Mouse (Mus musculus) left cerebral cortex, postnatal 14 days (tissue): ENCODE measurements around the gene Neurl1a. TPM values are rescaled to one million over a fixed set of nuclear protein-coding genes. Genes with fewer than 3 reads are reported as not detected.
A peak's percentile ranks its signal among the peaks of the same experiment; 100 is the strongest.
"Not testable (repeated sequence)": the region's sequence is repeated elsewhere in the genome, so short reads cannot be mapped to it uniquely, and the experiment has no call there.

ENCODE experiments used
- DNase-seq, 2 experiments: peaks; one replicate each; pipeline ENCODE4 v3.0.0; 2021 to 2022; ENCODE audit warnings: low spot score in 2 of 2, mixed read lengths in 1 of 2
- intact Hi-C: fragments of 180-260 bp; cut with DNase I; formaldehyde crosslinking; loops from one replicate; pipeline ENCODE4 v1.15.1; 2025
- long read RNA-seq, 2 experiments: library from polyadenylated mRNA; stranded (forward); transcript quantifications; one replicate each; pipeline ENCODE4 v2.0.0; 2021
- total RNA-seq, 2 experiments: library from RNA; stranded (reverse); gene quantifications; 2 replicates each; pipeline ENCODE4 v1.2.3; 2021

Gene Neurl1a
- 100 to 1,000 TPM; 148 to 154 TPM for total RNA-seq
- long read RNA-seq, experiment 1, full-length matches to known transcripts = 109 of 221 reads
- long read RNA-seq, experiment 1, partial matches to known transcripts = 93 of 221 reads
- long read RNA-seq, experiment 1, other reads (novel, unspliced or antisense) = 19 of 221 reads
- long read RNA-seq, experiment 2, full-length matches to known transcripts = 121 of 242 reads
- long read RNA-seq, experiment 2, partial matches to known transcripts = 89 of 242 reads
- long read RNA-seq, experiment 2, other reads (novel, unspliced or antisense) = 32 of 242 reads

DNA sequence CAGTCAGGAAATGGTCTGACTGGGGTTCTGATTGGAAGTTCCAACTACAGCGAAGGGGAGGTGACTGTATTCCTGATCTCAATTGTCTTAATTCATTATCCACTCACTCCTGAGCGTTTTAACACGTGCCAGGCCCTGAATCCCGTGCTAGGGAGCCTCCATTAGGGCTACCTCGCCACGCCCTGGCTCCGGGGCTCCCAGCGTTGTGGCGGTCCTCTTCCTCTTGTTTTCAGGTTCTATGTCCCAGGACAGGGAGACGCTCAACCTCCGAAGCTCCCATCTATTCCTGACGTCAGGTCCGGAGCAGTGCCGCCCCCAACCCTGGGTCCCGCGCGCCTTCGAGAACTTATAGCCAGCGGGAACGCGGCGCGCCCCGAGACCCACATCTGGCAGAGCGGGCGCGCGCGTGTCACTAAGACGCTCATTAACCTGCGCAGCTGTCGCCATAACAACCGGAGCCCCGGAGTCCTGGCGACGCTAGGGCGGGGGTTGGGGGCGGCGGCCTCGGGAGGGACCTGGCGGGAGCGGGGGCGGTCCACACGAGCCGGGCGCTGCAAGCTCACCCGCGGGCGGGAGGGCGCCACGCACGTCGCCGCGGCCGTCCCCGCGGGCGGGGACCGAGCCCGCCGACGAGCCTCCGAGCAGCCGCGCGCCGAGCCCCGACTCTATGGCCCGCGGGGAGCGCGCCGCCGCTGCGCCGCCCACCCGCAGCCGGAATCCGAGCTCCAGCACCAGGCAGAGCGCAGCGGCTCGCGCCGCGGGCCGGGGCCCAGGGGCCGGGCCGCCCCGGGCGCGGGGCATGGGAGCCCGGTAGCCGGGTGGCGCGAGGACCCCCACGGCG is at the start of gene Neurl1a:
TSS of gene Neurl1a (plus strand) at position 390 of the 841 bp plus-strand sequence.
- intact Hi-C loops = loop anchor here (2.0 kb wide), 1 partner anchor 82 kb away; no protein-coding TSS in a partner anchor
- DNase-seq = peak; percentile 63 to 69

DNA sequence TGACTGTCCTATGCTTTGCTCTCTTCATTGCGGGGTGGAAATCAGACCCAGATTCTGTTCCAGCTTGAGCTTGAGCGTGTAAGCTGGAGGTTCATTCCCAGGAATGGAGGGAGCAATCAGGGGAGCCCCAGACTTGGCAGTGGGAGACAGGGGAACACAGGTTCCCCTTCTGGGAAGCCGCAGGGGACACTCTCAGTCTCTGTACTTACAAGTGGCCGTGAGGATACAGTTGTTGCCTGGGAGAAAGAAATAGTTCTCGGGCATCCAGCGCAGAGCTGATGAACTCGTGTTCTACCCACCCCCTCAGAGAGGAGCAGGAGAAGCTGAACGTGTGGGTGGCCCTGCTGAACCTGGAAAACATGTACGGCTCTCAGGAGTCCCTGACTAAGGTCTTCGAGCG is 49.8 kb upstream of the Neurl1a start:
- no peak for DNase-seq
- intact Hi-C loops = no loop called here

DNA sequence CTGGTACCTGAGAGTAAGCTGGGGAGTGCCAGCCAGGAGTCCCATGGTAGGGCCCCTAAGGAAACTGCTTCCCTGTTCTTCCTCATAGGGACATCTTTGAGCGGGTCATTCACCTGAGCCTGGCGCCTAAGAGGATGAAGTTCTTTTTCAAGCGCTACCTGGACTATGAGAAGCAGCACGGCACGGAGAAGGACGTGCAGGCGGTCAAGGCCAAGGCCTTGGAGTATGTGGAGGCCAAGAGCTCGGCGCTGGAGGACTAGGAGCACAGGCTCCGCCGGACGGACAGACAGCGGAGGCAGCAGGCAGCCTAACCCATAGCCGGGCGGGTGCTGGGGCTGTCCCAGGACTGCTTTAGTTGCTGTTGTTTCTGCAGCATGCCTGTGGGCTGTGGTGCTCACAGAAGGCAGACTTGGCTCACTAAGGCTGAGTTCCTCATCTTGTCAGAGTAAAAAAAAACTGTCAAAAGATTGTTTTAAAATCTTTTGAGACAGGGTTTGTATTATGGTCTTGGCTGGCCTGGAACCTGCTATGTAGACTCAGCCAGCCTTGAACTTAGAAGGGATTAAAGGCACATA is 48.0 kb upstream of the Neurl1a start:
- intact Hi-C loops = no loop called here
- no peak for DNase-seq

DNA sequence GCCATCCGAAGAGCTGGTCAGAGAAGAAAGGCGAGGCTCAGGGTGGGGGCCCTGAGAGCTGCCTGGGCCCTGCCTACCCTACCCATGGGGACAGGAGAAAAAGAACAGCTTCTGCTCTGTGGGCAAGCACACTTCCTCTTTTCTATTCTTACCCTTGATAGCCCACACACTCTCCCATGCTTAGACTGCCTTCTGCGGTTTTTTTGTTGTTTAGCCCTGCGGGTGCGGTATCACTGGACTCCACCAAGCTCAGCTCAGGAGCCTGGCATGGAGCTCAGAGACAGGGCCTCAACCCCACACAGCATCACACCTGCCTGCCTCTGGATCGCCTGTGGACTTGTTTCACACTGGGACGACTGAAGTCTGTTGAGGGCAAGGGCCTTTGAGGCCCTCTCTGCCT is 45.5 kb upstream of the Neurl1a start:
- intact Hi-C loops = no loop called here
- peak; percentile 39 to 43 for DNase-seq

- intact Hi-C loops = no loop called here
- DNase-seq = no peak
Observed at GRCm38 (mm10) chr19:47135568-47135967, 43.1 kb upstream of the Neurl1a start.

GRCm38 (mm10) chr19:47136170-47136569 is 42.5 kb upstream of the Neurl1a start:
- no peak for DNase-seq
- intact Hi-C loops = no loop called here

DNA sequence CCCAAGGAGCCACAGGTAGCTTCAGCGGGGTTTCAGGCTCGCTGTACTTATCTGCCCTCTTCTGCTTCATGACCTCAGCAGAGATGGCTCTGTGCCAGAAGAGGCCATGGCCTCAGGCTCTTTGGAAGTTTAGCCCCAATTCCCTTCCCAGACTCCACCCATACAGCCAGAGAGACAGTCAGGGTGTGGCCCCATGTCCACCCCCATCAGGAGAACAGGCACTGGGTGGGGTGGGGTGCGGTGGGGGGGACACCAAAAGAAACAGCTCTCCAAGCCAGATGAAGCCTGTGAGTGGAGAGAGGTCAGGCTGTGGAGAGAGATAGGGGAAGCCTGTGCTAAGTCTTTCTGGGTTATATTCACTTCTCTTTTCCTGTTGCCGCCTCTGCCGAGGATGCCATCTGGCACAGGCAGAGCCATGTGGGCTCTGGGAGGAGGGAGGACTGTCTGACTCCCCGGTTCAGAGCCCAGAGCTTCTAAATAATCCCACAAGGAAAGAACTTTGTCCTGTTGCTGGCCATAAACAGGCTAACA is 41.5 kb upstream of the Neurl1a start:
- peak; percentile 37 to 52 for DNase-seq
- intact Hi-C loops = no loop called here

- intact Hi-C loops = no loop called here
- peak; percentile 62 to 73 for DNase-seq
Observed at GRCm38 (mm10) chr19:47137771-47138421, 40.7 kb upstream of the Neurl1a start, which contains the start of gene Calhm2. Gene Calhm2, minus strand, starts transcription at chr19:47138294.

GRCm38 (mm10) chr19:47139611-47140010 is 39.0 kb upstream of the Neurl1a start:
- DNase-seq, intact Hi-C loops: not testable (repeated sequence)

GRCm38 (mm10) chr19:47142438-47142837 is 36.2 kb upstream of the Neurl1a start:
- intact Hi-C loops = no loop called here

GRCm38 (mm10) chr19:47144154-47144553 is 34.5 kb upstream of the Neurl1a start, which contains the start of gene Calhm1:
Gene Calhm1, minus strand, starts transcription at chr19:47144254.
- DNase-seq = no peak
- intact Hi-C loops = no loop called here

More at GRCm38 (mm10) chr19:47142438-47142837, 36.2 kb upstream of the Neurl1a start:
- no peak for DNase-seq

DNA sequence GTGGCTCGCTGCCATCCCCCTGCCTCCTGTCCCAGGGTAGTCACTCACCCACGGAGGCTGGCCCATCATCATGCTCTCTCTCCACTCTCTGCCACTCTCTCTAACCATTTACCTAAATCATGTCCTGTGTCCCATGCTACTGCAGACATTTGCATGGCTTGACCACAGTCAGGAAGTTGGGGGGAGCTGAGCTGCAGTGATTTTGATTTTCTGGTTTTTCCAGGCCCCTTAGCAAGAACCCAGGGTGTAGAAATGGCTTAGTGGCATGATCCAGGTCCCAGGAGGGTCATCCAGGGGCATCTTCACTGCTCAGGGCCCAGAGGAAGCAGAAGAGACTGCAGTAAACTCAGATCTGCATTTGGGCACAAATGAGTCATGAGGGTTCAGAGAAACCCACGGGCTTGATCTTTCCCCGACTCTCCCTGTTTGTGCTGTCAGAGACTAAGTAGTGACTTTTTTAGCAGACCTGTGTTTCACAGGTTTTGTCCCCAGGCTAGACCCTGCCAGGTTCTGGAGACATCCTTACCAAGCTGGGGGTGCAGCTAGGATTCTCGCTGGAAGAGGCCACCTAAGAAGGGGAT is 30.3 kb upstream of the Neurl1a start:
- no peak for DNase-seq
- intact Hi-C loops = no loop called here

GRCm38 (mm10) chr19:47149854-47150253 is 28.8 kb upstream of the Neurl1a start:
- no peak for DNase-seq
- intact Hi-C loops = no loop called here

DNA sequence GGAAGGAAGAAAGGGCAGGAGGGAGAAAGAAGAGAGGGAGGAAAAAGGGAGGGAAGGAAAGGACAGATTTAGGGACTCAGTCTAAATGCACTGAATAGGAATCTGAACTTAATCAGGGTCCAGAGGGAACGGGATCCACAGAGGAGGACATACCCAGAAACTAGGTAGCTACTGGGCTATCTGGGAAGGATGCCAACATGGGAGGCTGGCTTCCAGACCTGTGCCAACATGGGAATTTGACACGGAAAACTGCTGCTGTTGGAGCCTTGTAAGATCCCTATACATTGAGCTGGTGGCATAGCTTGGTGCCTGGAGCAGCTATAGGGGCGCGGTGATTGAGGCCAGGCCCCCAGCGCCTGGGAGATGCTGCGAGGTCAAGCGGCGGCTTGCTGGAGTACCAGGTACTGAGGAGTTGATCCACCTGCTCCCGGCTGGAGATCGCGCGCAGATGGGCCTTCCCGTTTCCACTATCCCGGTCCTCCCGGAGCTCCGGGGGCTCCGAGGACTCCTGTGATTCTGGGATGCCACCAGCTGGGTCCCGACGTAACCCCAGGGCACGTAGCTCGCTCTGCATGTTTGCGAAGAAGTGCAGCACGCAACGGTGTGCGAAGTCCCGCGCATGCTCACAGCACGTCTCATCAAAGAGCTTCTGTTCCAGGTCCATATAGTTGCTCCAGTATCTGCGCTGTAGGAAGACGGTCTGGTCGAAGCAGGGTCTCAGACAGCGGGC is 27.1 kb upstream of the Neurl1a start:
- peak; percentile 37 to 47 for DNase-seq
- intact Hi-C loops = no loop called here

DNA sequence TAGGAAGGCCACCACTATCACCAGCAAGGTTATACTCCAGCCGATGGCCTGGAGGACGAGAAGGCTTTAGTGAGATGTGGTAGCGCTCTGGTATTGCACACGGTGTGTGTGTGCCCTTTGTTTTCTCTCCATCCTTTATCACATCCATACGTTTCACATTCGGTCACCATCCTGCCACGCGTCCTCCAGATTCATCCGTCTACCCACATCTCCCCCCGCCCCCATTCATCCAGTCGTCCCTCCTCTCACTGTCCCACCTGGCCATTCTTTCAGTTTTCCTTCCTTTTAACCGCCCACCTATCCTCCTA is 26.6 kb upstream of the Neurl1a start:
- intact Hi-C loops = no loop called here
- no peak for DNase-seq

DNA sequence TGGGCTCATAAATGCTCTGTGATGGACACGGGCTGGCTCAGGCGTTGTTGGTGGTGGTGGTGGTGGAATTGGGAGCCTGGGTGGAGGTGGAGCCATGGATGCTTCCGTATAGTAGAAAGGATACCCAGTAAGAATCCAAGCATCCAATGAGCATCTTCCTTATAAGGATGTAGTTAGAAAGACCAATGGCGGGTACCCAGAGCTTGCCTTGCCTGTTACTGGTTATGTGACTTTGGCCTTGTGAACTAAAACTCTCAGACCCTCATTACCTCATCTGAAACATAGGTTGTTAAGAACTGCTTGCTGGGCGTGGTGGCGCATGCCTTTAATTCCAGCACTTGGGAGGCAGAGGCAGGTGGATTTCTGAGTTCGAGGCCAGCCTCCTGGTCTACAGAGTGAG is 24.9 kb upstream of the Neurl1a start:
- DNase-seq = no peak
- intact Hi-C loops = no loop called here

DNA sequence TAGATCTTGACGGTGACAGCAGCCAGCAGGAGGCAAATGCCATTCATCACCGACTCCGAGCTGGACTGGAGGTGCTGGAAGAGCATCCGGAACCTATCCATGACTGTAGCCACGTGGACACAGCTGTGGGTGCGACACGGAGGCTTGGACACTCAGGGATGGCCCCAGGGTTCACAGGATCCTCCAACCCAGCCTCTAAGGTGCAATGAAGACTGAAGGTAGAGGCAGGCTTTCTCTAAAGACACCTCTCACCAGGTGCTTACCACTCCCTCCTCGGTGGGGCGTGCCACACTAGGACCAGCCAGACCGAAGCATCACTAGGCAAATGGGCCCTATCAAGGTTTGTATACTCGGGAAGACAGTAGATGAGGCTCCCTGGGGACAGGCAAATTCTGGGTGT is 21.0 kb upstream of the Neurl1a start, which contains the start of gene Calhm3:
TSS of gene Calhm3 (minus strand) at position 101 of the 400 bp plus-strand sequence.
- no peak for DNase-seq
- intact Hi-C loops = no loop called here

- intact Hi-C loops = no loop called here
- no peak for DNase-seq
Observed at GRCm38 (mm10) chr19:47161669-47162068, 17.0 kb upstream of the Neurl1a start.
